Mouse (Mus musculus) megakaryocyte, embryonic 14.5 days (primary cell): ENCODE measurements around the gene Patj.

Experiments
- FLI1 ChIP-seq: IDR thresholded peaks from 2 replicates; pipeline ENCODE4 v1.6.1; 2012; ENCODE audit warnings: low read length, inconsistent platforms, mixed read lengths
- GATA1 ChIP-seq: IDR thresholded peaks from 3 replicates; pipeline ENCODE4 v1.6.1; 2012; ENCODE audit warnings: mixed read lengths, low read length, inconsistent platforms, borderline replicate concordance

DNA sequence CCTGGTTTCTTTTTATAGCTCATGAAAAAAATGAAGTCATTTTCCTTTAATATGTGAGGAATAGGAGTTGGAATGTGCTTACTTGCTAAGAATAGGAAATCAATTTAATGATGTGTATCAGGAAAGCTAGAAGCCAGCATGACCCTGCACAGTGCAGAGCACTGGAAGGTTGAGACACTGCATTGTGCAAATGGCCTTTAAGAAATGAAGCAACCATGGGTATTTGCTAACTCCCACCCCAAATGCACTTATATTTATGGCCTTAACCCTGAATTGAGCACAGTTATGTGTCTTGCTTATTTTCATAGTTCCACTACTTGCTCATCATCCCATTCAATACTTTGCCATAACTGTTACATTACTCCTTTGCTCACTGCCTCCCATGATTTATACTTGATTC, 181.7 kb downstream of the Patj start:
- no peak for TF ChIP-seq FLI1
- TF ChIP-seq GATA1 = no peak
